Mouse (Mus musculus) ES-E14 (cell line): ENCODE results near the gene Ddc. TPM values are rescaled to one million over a fixed set of nuclear protein-coding genes. Genes with fewer than 3 reads are reported as not detected.

ENCODE experiments used
- DNase-seq: peaks from one replicate; pipeline ENCODE4 v3.0.0-alpha.2; 2013; ENCODE audit warnings: low read depth, low spot score
- H3K27ac ChIP-seq: 2 replicates; pipeline ENCODE4 v1.5.1; 2012; ENCODE audit warnings: low read depth, mild to moderate bottlenecking, low read length, moderate library complexity, mixed read lengths; ENCODE audit not compliant: poor library complexity, insufficient read depth, severe bottlenecking
- H3K36me3 ChIP-seq: 2 replicates; pipeline ENCODE4 v1.6.1; 2012; ENCODE audit warnings: mild to moderate bottlenecking, low read length, moderate library complexity, mixed read lengths; ENCODE audit not compliant: control insufficient read depth, poor library complexity, insufficient read depth, severe bottlenecking
- H3K4me1 ChIP-seq, 2 experiments: fragments of 150-350 bp in 1 of 2; sonication (generic) in 1 of 2; 2 replicates each; pipeline ENCODE4 v1.6.1; 2012; ENCODE audit warnings: low read length in 2 of 2, mild to moderate bottlenecking in 1 of 2, mixed read lengths in 1 of 2; ENCODE audit not compliant: control insufficient read depth in 2 of 2, insufficient read depth in 2 of 2, poor library complexity in 1 of 2
- H3K4me3 ChIP-seq, 2 experiments: fragments of 150-350 bp in 1 of 2; sonication (generic) in 1 of 2; 2 replicates each; pipeline ENCODE4 v1.5.1; 2012; ENCODE audit warnings: low read length in 2 of 2, low read depth in 1 of 2, mild to moderate bottlenecking in 1 of 2, mixed read lengths in 1 of 2; ENCODE audit not compliant: insufficient read depth in 1 of 2, poor library complexity in 1 of 2, severe bottlenecking in 1 of 2
- H3K9ac ChIP-seq: 2 replicates; pipeline ENCODE4 v1.6.1; 2012; ENCODE audit warnings: low read depth, mild to moderate bottlenecking, low read length, mixed read lengths; ENCODE audit not compliant: poor library complexity, insufficient read depth, severe bottlenecking
- H3K9me3 ChIP-seq: fragments of 150-350 bp; sonication (generic); 2 replicates; pipeline ENCODE4 v1.6.1; 2012; ENCODE audit warnings: low read depth, mild to moderate bottlenecking, low read length; ENCODE audit not compliant: control insufficient read depth, insufficient read depth
- CHD2 ChIP-seq: IDR thresholded peaks from 2 replicates; pipeline ENCODE4 v1.6.1; 2014; ENCODE audit warnings: mild to moderate bottlenecking, low read depth, low read length, inconsistent platforms
- HCFC1 ChIP-seq: IDR thresholded peaks from 2 replicates; pipeline ENCODE4 v1.6.1; 2012; ENCODE audit warnings: low read length, inconsistent platforms, borderline replicate concordance; ENCODE audit not compliant: insufficient read depth
- MAFK ChIP-seq: IDR thresholded peaks from 2 replicates; pipeline ENCODE4 v1.6.1; 2014; ENCODE audit warnings: mild to moderate bottlenecking, low read depth, low read length, inconsistent platforms; ENCODE audit not compliant: insufficient read depth
- ZC3H11A ChIP-seq: IDR thresholded peaks from 2 replicates; pipeline ENCODE4 v1.6.1; 2012; ENCODE audit warnings: low read depth, mild to moderate bottlenecking, inconsistent platforms, low read length, borderline replicate concordance
- ZNF384 ChIP-seq: IDR thresholded peaks from 2 replicates; pipeline ENCODE4 v1.6.1; 2012; ENCODE audit warnings: low read depth, low read length, inconsistent platforms
- in situ Hi-C, 2 experiments: fragments of 600-800 bp; cut with MboI; formaldehyde crosslinking; loops; one replicate each; pipeline ENCODE4 v1.15.1; 2025; ENCODE audit warnings: low sequenced_read_pairs in 2 of 2, inconsistent platforms in 1 of 2; ENCODE audit not compliant: unreplicated experiment in 2 of 2
- total RNA-seq: library from RNA; depleted of rRNA; stranded (reverse); fragments of 300-350 nt; gene quantifications from 2 replicates; pipeline ENCODE4 v1.2.3, GENCODE M21; 2012

The Ddc gene
- total RNA-seq, 1 experiment, result 29.1 TPM

- Histone ChIP-seq H3K4me1 (peaks cover 34 to 36% of the 10 kb centered on the region in 2 experiments), H3K27ac (peak overlapping the region; percentile 20; the same call in 1 of the 2 replicates), H3K36me3 (no peaks in the 10 kb centered on the region), H3K9ac (no peak overlapping the region), H3K9me3 (no peaks in the 10 kb centered on the region), H3K4me3 (no peak overlapping the region)
- DNase-seq, result no peak
- no peak for TF ChIP-seq CHD2
- no peak for TF ChIP-seq MAFK
- TF ChIP-seq HCFC1, result no peak
- no peak for TF ChIP-seq ZNF384
- TF ChIP-seq ZC3H11A, result no peak
- in situ Hi-C loops, result no loop called here
Measured at GRCm38 (mm10) chr11:11881026-11881782, 16.7 kb downstream of the Ddc start.

GRCm38 (mm10) chr11:11880351-11880750, 17.6 kb downstream of the Ddc start:
- no peak for DNase-seq
- in situ Hi-C loops, result no loop called here
- Histone ChIP-seq H3K4me1 (peaks cover 31 to 33% of the 10 kb centered on the region in 2 experiments), H3K9me3 (no peaks in the 10 kb centered on the region), H3K36me3 (no peaks in the 10 kb centered on the region), H3K9ac (no peak overlapping the region), H3K27ac (no peak overlapping the region), H3K4me3 (no peak overlapping the region)
- TF ChIP-seq ZNF384, result no peak
- no peak for TF ChIP-seq ZC3H11A
- no peak for TF ChIP-seq MAFK
- no peak for TF ChIP-seq CHD2

GRCm38 (mm10) chr11:11879699-11880002, 18.3 kb downstream of the Ddc start:
- TF ChIP-seq ZC3H11A, result no peak
- no peak for TF ChIP-seq HCFC1
- no peak for TF ChIP-seq CHD2
- no peak for TF ChIP-seq ZNF384
- peak overlapping the region in 1 of 2 experiments; percentile 7; a peak in 1 of 4 replicates for H3K4me3 ChIP-seq
- peak; percentile 50 for DNase-seq
- H3K9me3 ChIP-seq, result no peaks in the 10 kb centered on the region
- no peaks in the 10 kb centered on the region for H3K36me3 ChIP-seq
- in situ Hi-C loops, result no loop called here
- H3K27ac ChIP-seq, result peak overlapping the region; percentile 72; the same call in 1 of the 2 replicates
- peaks cover 29 to 31% of the 10 kb centered on the region in 2 experiments for H3K4me1 ChIP-seq
- no peak overlapping the region; the same call in 1 of the 2 replicates for H3K9ac ChIP-seq

- Histone ChIP-seq H3K9me3 (no peaks in the 10 kb centered on the region), H3K4me1 (peaks cover 29 to 31% of the 10 kb centered on the region in 2 experiments), H3K4me3 (peak overlapping the region; percentile 7 to 8; a peak in 1 of 4 replicates), H3K9ac (peak overlapping the region; percentile 50; the same call in 1 of the 2 replicates), H3K36me3 (no peaks in the 10 kb centered on the region), H3K27ac (peak overlapping the region; percentile 72; the same call in 1 of the 2 replicates)
- in situ Hi-C loops, result no loop called here
- TF ChIP-seq MAFK, result no peak
- TF ChIP-seq HCFC1, result no peak
- TF ChIP-seq ZC3H11A, result no peak
- TF ChIP-seq ZNF384, result no peak
- TF ChIP-seq CHD2, result no peak
- no peak for DNase-seq
Measured at GRCm38 (mm10) chr11:11878981-11879698, 18.8 kb downstream of the Ddc start.
